Mouse (Mus musculus): ENCODE results near the gene Rhoq. TPM values are rescaled to one million over a fixed set of nuclear protein-coding genes. Genes with fewer than 3 reads are reported as not detected.
A peak's percentile ranks its signal among the peaks of the same experiment; 100 is the strongest.

The Rhoq gene
- polyA plus RNA-seq, 1 experiment = 31.9 TPM

DNA sequence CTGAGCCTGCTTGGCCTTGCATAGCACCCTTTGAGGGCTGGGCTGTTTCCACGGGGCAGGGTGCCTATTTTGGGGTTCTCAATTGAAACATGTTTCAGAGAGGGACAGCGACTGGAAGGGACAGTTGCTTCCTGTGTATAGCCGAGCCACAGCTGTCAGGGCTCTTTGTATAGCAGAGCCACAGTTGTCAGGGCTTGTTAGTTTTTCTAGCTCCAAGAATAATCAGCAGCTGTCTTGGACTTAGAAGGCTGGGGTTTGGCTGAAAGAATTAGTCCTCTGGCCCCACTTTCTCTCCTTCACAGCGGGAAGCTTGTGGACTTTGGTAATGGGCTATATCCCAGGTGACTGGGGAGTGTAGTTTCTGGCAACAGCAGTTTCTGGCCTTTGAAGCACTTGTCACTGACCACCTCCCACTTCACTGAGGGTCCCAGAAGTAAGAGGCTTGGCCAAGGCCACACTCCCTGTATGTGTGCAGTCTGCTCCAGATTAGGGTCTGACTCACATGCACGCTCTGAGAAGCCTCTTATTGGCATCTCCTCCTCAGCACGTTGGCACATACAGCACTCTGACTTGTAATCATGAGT is 25.8 kb downstream of the Rhoq start:
- DNase-seq (ENCODE audit: extremely low spot score in 1 of 2, low spot score in 1 of 2) = no peak

DNA sequence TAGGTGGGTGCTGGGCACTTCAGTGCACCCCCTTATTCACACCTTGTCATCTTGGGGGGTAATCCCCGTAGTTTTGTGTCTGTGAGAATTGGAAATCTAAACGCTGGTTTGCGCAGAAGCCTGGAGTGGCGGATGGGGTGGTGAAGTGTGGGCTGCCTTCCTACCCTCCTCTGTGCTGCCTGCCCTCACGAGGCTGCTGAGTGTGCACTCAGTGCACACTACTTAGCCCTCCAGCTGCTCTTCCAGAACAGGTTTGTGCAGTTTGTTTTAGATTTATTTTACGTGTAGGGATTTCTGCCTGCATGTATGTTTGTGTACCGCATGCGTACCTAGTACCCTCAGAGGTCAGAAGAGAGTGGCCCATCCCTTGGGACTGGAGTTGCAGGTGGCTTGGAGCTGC is 28.4 kb downstream of the Rhoq start:
- DNase-seq (ENCODE audit: extremely low spot score in 1 of 2, low spot score in 1 of 2) = no peak

DNA sequence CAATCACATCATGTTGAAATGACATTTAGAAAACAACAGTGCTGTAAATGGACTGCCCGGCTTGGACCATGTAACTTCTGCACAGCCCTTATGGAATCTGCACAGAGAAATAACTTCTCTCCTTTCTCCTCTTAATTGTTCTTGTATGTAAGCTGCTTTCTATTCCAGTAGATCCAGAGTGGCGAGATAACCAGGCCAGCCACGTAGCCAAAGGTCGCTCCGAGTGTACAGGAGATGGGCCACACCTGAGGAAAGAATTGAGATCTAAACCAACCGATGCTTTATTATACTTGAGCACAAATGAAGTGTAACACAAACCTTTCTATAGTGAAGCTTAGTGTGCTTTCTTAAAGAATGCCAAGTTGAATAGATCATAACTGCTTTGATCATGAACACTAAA is 34.4 kb downstream of the Rhoq start:
- DNase-seq (ENCODE audit: extremely low spot score in 1 of 2, low spot score in 1 of 2) = no peak

DNA sequence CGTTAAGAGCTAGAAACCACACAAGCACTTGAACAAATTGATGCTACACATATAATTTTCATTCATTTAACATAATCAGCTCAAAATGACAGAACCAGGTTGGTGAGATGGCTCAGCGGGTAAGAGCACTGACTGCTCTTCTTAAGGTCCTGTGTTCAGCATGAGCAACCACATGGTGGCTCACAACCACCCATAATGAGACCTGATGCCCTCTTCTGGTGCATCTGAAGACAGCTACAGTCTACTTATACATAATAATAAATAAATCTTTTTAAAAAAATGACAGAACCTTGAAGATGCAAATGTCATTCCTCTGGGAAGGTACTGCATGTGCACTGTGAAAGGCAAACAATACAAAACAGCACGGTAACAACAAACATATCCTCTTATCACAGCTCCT is 46.1 kb downstream of the Rhoq start:
- DNase-seq (ENCODE audit: extremely low spot score in 1 of 2, low spot score in 1 of 2) = no peak

DNA sequence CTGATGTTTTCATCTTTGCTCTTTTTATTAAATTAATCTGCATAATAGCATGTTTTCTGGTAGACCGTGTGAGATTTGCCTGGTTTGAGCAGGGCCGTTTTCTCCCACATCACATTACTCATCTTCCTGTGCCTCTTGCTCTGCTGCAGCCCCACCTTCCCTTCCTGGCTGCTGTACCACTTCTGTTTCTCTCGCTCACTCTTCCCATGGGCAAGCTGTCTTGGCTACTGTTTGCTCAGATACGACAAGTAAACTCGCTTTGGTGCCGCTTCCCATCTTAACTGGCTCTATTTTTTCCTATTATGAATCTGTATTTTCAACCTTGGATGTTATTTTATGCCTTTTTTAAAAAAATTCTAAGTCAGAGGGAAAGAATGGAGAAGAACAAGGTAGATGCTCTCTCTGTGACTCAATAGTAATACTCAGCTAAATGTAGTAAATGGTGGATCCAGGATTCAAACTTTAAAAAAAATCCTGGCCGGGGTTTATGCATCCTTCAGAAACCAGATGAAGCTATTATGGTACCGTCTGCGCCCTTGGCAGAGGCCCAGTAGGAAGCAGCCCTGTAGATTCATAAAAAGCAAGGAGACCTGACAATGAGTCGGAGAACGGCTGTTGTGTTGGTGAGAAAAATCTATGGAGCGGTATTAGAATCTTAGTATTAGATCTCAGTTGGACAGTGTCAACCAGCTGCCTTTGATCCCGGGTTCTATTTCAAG is 48.6 kb downstream of the Rhoq start:
- DNase-seq (ENCODE audit: extremely low spot score in 1 of 2, low spot score in 1 of 2) = peak; percentile 62 to 77

DNA sequence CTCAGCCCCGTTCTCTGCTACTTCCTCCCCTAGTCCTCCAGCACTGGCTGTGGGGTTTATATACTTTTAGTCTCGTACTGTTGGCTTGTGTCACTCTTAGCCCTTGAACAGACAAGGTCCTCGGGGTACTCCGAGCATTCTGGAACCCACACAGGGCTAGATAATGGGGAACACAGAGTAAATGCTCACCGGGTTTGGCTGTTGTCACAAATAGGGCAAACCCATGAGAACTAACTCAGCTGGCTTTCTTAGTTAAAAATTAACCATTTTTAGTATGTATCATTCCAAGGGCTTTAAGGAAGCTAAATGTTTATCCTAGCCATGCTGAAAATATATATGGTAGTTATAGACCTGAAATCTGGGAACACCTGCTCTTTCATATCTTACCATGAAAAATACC is 56.8 kb downstream of the Rhoq start:
- no peak for DNase-seq (ENCODE audit: extremely low spot score in 1 of 2, low spot score in 1 of 2)

DNA sequence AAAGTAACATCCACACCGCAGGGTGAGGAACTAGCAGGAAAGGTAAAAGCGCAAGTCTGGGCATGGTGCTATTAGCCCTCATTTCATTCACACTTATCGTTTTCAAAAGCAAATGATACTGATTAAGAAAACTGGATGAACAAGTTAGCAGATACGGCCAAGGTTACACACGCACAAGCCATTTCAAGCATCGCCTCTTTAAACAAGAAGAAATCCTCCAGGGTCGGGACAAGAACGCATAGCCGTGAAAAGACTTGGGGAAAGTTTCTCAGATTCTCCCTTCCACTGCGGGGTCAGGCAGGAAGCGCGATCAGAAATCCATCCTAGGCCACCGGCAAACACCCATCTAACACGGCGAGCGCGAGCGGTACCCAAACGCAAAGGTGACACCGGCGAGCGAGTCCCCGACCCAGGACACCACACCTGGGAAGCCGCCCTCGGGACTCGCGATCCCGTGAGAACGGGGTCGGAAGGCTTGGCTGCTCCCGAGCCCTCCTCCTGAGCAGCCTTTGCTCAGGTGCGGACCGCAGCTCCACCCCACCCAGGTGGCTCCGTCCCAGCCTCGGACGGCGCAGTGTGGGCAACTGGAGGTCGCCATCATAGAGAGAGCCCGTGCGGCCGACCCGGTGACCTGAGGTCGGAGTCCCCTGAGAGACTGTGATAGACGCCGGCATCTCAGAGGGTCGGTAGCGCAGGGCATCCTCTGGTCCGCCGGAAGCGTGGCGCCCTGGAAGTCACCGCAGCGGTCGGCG is 61.8 kb downstream of the Rhoq start:
- no peak for DNase-seq (ENCODE audit: extremely low spot score in 1 of 2, low spot score in 1 of 2)

DNA sequence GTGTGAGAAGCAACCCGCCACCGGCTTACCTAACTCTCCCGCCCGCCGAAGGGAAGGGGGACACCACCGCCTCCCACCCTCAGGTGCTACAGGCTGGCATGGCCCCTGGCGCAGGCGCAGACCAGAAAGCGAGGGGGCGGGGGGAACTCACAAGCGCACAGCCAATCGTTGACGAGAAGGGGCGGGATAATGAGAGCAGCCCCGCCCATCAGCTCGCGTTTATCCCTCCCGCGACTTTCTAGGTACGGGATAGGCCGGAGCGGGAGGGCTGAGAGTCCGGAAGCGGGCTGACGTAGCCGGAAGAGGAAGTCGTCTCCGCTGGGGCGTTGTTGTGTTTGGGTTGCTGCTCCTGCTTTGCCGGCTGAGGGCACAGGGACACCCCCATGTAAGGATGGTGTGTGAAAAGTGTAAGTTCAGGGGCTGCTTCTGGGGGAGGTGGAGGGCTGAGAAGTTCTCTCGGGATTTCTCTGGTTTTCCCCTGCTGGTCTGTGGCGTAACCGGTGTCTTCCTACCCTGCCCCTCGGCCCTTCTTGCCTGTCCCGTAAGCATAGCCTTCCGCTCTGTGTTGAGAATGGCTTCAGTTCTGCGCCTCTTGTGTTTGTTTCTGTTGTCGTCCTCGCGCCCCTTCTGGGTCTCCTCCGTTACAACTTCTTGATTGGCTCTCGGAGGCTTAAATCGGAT is 62.5 kb downstream of the Rhoq start, which contains the start of the genes Pigf and Cript:
Gene Pigf, minus strand, starts transcription at position 138 of the 681 bp plus-strand sequence.
Gene Cript, plus strand, starts transcription at position 282 of the 681 bp plus-strand sequence.
- DNase-seq (ENCODE audit: extremely low spot score in 1 of 2, low spot score in 1 of 2) = peak; percentile 97 to 99

DNA sequence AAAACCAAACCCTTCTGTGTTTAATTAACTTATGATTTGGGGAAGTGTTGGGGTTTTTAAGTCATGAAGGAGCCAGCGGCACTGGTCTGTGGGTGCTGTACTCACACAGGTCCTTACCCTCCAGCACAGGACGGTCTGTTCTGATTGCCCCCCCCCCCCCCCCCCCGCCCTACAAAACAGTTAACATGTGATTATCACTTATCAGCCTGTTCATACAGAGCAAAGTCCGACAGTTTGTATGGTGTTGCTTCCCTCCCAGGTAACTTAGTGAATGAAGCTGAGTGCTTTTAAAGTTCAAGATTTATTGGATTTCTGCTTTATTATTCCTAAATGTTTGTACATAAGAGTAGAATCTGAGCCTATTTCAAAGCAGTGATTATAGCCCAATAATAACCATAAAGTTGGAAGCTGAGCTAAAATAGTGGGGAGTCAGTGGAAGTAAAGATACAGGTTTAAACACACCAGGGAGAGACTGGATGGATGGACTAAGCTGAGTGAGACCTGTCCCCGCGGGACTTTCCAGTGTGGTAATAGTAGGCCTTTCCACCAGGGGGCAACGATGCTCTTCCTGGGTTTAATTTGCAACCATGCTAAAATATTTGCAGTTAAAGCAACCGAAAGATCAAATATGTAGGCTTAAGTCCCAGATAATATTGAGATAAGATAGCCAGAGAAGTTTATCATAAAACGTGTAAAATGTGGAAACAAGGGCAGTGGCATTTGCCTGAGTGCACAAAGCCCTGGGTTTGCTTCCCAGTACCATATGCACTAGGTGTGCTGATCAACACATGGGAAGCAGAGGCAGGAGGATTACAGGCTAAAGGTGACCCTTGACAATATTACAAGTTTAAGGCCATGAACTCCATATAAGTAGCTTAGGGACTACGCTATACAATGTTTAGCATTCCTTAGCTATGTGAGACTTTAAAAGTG is 73.5 kb downstream of the Rhoq start:
- peak in 1 of 2 experiments; percentile 42 for DNase-seq (ENCODE audit: extremely low spot score in 1 of 2, low spot score in 1 of 2)

DNA sequence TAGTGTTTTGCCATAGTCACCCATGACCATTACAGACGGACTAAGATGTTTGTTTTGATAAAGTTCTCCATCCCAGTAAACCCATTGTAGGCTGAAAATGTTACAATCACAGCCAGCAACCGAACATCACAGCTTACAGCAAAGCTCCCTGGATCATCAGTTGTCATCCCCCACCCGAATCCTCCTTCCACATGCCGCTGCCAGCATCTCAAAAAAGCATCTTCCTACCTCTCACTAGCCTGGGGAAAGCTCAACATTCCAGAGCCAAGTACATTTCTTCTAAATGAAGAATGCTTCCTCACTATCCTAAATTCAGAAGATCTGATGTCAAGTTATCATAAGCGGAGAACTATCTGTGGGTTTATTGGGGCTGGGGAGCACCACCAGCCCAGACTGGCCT is 75.6 kb downstream of the Rhoq start:
- peak in 1 of 2 experiments; percentile 62 for DNase-seq (ENCODE audit: extremely low spot score in 1 of 2, low spot score in 1 of 2)

DNA sequence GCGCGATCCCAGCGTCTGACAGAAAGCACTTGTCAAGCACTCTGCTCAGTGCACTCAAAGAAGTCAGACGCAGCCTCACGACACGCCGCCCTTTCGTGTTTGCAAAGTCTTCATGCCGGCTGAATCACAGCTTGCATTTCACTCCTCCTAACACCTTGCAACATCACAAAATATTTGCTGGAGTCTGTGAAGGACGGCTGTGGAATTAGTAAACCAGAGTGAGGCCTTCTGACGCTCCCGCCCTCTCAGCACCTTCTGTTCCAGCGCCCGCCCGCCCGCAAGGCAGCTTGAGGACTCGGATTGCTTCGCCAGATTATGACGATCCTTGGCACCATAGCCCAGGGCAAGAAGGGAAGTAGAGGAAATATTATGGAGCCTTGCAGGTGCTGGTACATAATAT is 78.9 kb downstream of the Rhoq start:
- peak; percentile 41 to 76 for DNase-seq (ENCODE audit: extremely low spot score in 1 of 2, low spot score in 1 of 2)

DNA sequence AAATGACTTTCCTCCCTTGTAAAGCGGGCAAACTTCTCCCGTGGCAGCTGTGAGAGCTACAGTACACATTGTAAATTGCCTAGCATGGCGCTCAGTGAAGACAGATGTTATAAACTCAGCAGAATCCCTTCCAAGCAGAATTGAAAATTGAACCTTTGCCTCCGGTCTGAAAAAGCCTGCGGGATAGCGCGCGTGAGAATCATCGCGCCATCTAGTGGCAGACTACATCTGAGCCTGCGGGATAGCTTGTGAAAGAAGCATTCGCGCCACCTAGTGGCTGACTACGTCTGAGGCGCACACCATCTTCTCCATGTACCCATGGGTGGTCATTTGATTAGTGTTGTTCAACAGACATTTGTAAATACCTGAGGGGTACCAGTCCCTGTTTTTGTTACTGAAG is 81.5 kb downstream of the Rhoq start:
- DNase-seq (ENCODE audit: extremely low spot score in 1 of 2, low spot score in 1 of 2) = peak; percentile 74 to 97

DNA sequence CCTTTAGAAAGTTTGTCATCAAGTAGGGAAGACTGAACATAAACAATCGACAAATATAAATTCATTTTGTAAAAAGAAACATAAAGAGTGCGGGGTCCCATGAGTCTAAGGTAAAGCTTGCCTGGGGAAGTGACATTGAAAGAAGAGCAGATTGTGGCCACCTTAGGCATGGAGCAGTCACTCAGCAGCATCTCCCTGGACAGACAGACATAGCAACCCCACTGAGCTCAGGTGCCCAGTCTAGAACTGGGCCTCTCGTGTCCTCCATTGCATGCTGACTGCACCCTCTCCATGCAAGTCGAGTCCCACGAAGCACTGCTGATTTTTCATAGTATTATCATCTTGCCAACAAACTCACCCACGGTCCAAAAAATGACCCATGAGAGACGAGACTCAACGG is 81.9 kb downstream of the Rhoq start:
- DNase-seq (ENCODE audit: extremely low spot score in 1 of 2, low spot score in 1 of 2) = no peak

Other genes with a start within 250 kb of the Rhoq start
- 80.9 and 93.8 TPM in 2 replicates for gene Epas1, start 209.4 kb upstream of the Rhoq start, polyA plus RNA-seq (2012; rRNA removed)
- not detected in 2 replicates for gene Tmem247, start 45.7 kb upstream of the Rhoq start, polyA plus RNA-seq (2012; rRNA removed)
- 0.18 TPM in 1 of 2 replicates, not detected in the other for gene Atp6v1e2, start 15.2 kb upstream of the Rhoq start, polyA plus RNA-seq (2012; rRNA removed)
- gene Pigf, start 62.3 kb downstream of the Rhoq start, polyA plus RNA-seq (2012; rRNA removed) = 18.6 and 18.9 TPM in 2 replicates
- gene Cript, start 62.5 kb downstream of the Rhoq start, polyA plus RNA-seq (2012; rRNA removed) = 83.0 and 84.3 TPM in 2 replicates
- gene Socs5, start 144.6 kb downstream of the Rhoq start, polyA plus RNA-seq (2012; rRNA removed) = 51.5 and 55.8 TPM in 2 replicates